Mouse (Mus musculus) cerebellum, postnatal 4 days (tissue): ENCODE data around the gene Mcf2l.

ENCODE experiments used
- DNase-seq, 2 experiments: peaks; one replicate each; pipeline ENCODE4 v3.0.0; 2022; ENCODE audit warnings: low spot score in 2 of 2, mixed read lengths in 1 of 2

Mcf2l gene

GRCm38 (mm10) chr8:12951051-12951630 is 77.5 kb downstream of the Mcf2l start:
- DNase-seq = no peak

GRCm38 (mm10) chr8:12952699-12953098 is 79.1 kb downstream of the Mcf2l start:
- DNase-seq = no peak

DNA sequence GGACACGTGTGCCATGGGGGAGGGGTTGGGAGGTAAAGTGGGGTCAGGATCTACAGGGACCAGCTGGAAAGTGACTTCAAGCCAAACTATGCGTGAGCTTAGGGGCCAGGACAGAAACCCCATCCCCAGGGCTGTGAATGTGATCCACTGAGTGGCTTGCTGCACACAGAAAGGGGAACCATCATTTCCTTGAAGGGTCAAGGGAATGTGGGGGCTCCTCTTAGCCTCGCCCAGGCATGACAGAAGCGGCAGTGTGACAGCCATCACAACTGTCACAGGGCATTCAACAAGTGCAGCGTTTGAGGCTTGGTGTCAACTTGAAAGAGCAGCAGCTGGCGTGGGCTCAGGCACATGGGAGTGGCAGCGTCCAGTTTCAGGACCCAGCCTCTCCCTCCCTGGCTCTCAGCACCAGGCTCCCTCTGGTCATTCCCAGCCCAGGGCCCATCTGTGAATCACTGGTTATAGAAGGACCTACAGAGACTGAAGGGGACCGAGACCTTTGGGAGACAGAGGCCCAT is 81.8 kb downstream of the Mcf2l start:
- DNase-seq = no peak

- DNase-seq = no peak
Observed at GRCm38 (mm10) chr8:12955880-12956279, 82.3 kb downstream of the Mcf2l start.

GRCm38 (mm10) chr8:12956941-12957340 is 83.3 kb downstream of the Mcf2l start:
- DNase-seq = no peak

GRCm38 (mm10) chr8:12957419-12957818 is 83.8 kb downstream of the Mcf2l start:
- no peak for DNase-seq

DNA sequence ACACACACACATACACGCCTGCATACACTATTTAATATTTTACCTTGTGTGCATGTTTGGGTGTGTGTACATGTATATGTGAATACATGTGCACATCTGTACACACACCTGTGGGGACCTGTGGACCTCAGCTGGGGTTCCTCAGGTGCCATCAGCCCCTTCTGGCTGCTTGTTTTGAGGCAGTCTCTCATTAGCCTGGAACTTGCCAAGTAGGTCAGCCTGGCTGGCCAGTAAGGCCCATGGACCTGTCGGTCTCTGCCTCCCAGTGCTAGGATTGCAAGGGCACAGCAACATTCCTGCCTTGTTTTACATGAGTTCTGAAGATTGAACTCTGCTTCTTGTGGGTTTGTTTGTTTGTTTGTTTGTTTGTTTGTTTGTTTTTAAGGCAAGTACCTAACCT is 87.0 kb downstream of the Mcf2l start:
- no peak for DNase-seq

GRCm38 (mm10) chr8:12961211-12961610 is 87.6 kb downstream of the Mcf2l start:
- DNase-seq = no peak

GRCm38 (mm10) chr8:12961821-12962534 is 88.4 kb downstream of the Mcf2l start:
- no peak for DNase-seq

GRCm38 (mm10) chr8:12962541-12963380 is 89.2 kb downstream of the Mcf2l start:
- DNase-seq = no peak

DNA sequence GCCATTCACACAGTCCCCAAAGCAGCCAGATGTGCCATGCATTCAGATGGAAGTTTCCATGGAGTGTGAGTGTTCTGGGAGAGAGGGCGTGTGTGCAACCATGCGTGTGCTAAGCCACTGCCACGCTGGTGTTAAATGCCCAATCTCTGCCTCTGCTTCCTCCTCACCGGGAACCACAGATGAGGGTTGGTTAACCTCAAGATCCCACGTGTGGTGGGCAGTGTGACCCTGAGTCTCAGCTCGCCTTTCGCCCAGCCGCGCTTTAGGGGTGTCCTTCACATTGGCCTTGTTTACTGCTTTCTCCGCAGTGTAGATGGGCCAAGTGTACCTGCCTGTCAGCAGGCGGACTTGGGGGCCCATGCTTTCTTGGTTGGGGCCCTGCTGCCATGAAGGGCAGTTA is 102.7 kb downstream of the Mcf2l start:
- no peak for DNase-seq

DNA sequence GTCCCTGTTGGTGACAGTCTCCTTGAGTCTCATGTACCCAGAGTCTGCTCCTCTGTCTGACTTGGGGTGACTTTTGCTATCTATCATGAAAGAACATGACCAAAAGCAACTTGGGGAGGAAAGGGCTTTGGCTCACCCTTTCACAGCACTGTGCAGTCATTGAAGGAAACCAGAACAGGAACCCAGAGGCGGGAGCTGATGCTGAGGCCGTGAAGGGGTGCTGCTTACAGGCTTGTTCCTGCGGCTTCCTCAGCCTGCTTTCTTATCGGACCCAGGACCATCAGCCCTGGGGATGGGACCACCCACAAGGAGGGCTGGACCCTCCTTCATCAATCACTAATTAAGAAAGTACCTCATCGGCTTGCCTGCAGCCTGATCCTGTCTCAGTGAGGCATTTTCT is 103.1 kb downstream of the Mcf2l start:
- DNase-seq = no peak

DNA sequence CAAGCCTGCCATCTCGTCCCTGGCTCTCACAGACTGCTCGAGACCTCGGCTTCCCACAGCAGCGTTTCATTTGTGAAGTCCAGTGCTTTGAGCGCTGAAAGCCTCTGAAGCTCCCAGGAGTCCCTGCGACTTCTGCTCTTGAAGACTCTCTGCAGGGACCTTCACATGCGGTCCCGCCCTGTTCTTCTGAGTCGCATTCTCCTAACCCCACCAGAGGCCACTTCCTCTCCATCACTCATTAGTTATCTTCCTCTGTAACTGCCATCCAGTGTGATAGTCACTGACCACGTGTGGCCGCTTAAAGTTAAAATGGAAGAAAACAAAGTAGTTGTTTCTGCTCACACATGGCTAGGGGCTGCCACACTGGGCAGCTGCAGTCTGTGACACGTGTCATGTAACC is 103.7 kb downstream of the Mcf2l start:
- no peak for DNase-seq

- DNase-seq = no peak
Observed at GRCm38 (mm10) chr8:12978308-12978707, 104.7 kb downstream of the Mcf2l start.

GRCm38 (mm10) chr8:12978726-12979125 is 105.1 kb downstream of the Mcf2l start:
- peak in 1 of 2 experiments; percentile 43 for DNase-seq

GRCm38 (mm10) chr8:12983681-12984467 is 110.3 kb downstream of the Mcf2l start:
- no peak for DNase-seq

GRCm38 (mm10) chr8:12984601-12985243 is 111.1 kb downstream of the Mcf2l start:
- DNase-seq = no peak

GRCm38 (mm10) chr8:12985259-12985658 is 111.7 kb downstream of the Mcf2l start:
- DNase-seq = no peak

DNA sequence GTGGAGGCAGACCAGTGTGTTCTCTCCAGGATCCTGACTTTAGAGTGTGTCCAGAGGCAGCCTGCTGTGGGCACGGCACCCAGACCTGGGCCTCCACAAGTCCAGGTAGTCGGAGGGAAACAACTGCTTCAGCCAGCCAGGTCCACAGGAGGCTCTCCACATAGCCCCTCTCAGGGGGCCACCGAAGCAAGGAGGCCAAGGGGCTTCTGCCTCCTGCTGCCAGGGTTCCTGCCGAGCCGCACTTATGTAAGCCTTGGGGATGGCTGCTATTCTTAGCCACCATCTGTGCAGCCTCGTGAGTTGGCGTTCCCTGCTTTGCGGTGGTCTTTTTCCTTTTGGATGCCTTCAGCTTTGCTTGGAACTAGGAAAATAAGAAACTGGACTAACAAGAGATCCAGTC is 114.0 kb downstream of the Mcf2l start:
- DNase-seq = no peak

GRCm38 (mm10) chr8:12988722-12989430 is 115.3 kb downstream of the Mcf2l start:
- no peak for DNase-seq

- no peak for DNase-seq
Observed at GRCm38 (mm10) chr8:12991411-12991810, 117.8 kb downstream of the Mcf2l start.
